Mouse (Mus musculus): Measurements from ENCODE around the gene Kif9.

GRCm38 (mm10) chr9:110436041-110436440, 40.7 kb upstream of the Kif9 start:
- TF ChIP-seq ZC3H11A (IDR thresholded peaks at IDR 0.05; ENCODE audit: borderline replicate concordance, low read depth, low read length) (no peak), ZNF384 (IDR thresholded peaks at IDR 0.05; ENCODE audit: low read depth, low read length) (no peak), MAFK (IDR thresholded peaks at IDR 0.05; ENCODE audit: insufficient read depth, low read depth, low read length) (no peak), CHD2 (IDR thresholded peaks at IDR 0.05; ENCODE audit: low read depth, low read length) (no peak), HCFC1 (IDR thresholded peaks at IDR 0.05; ENCODE audit: borderline replicate concordance, insufficient read depth, low read length) (no peak)
